Mouse (Mus musculus) myocyte (in vitro differentiated cells): Measurements from ENCODE around the gene Clec4a4. TPM values are rescaled to one million over a fixed set of nuclear protein-coding genes. Genes with fewer than 3 reads are reported as not detected.

Experiments
- H3K27me3 ChIP-seq: one replicate; pipeline ENCODE4 v1.6.1; 2011; ENCODE audit not compliant: control insufficient read depth, insufficient read depth, insufficient read length
- H3K36me3 ChIP-seq: one replicate; pipeline ENCODE4 v1.6.1; 2011; ENCODE audit not compliant: control insufficient read depth, insufficient read depth
- H3K4me2 ChIP-seq: one replicate; pipeline ENCODE4 v1.6.1; 2011; ENCODE audit warnings: low read depth, control low read depth
- H3K4me3 ChIP-seq: one replicate; pipeline ENCODE4 v1.5.1; 2011; ENCODE audit warnings: mild to moderate bottlenecking, control low read depth, moderate library complexity
- H3K79me2 ChIP-seq: one replicate; pipeline ENCODE4 v1.6.1; 2011; ENCODE audit not compliant: control insufficient read depth, insufficient read depth
- H3ac ChIP-seq: one replicate; pipeline ENCODE4 v1.6.1; 2011; ENCODE audit not compliant: control insufficient read depth, insufficient read length
- CEBPB ChIP-seq: IDR thresholded peaks from 2 replicates; pipeline ENCODE4 v1.6.1; 2011; ENCODE audit warnings: mild to moderate bottlenecking, moderate library complexity; ENCODE audit not compliant: poor library complexity, insufficient read depth, severe bottlenecking
- E2F4 ChIP-seq: IDR thresholded peaks from one replicate; pipeline ENCODE4 v1.6.1; 2011; ENCODE audit warnings: mild to moderate bottlenecking, control low read depth, moderate library complexity; ENCODE audit not compliant: insufficient read depth
- MAX ChIP-seq: IDR thresholded peaks from one replicate; pipeline ENCODE4 v1.6.1; 2011; ENCODE audit warnings: low read depth, mild to moderate bottlenecking, control low read depth
- POLR2AphosphoS2 ChIP-seq: IDR thresholded peaks from one replicate; pipeline ENCODE4 v1.6.1; 2011; ENCODE audit warnings: low read depth, control low read depth; ENCODE audit not compliant: insufficient read length
- TCF12 ChIP-seq: IDR thresholded peaks from one replicate; pipeline ENCODE4 v1.6.1; 2011; ENCODE audit warnings: mild to moderate bottlenecking, control low read depth; ENCODE audit not compliant: poor library complexity, insufficient read depth, severe bottlenecking
- USF1 ChIP-seq: IDR thresholded peaks from one replicate; pipeline ENCODE4 v1.6.1; 2011; ENCODE audit warnings: low read depth, mild to moderate bottlenecking, control low read depth, moderate library complexity
- polyA plus RNA-seq: library from polyadenylated mRNA; unstranded; fragments of >200 nt; fragmentation: generic; extraction: Trizol; gene quantifications from one replicate; pipeline ENCODE4 v1.2.1, GENCODE M21; 2012; ENCODE audit warnings: missing spikeins

Clec4a4 gene
- polyA plus RNA-seq, 1 experiment = not detected

GRCm38 (mm10) chr6:123005591-123005990, 15.4 kb downstream of the Clec4a4 start:
- Histone ChIP-seq H3K4me2 (no peak overlapping the region), H3K36me3 (no peaks in the 10 kb centered on the region), H3ac (no peak overlapping the region), H3K4me3 (no peak overlapping the region), H3K27me3 (no peaks in the 10 kb centered on the region), H3K79me2 (no peaks in the 10 kb centered on the region)
- TF ChIP-seq E2F4 = no peak
- no peak for TF ChIP-seq USF1
- TF ChIP-seq MAX = no peak
- TF ChIP-seq POLR2AphosphoS2 = no peak

GRCm38 (mm10) chr6:123049742-123050372, 59.7 kb downstream of the Clec4a4 start, which contains the start of gene Clec4b1:
Clec4b1 (plus strand) TSS chr6:123049962.
- Histone ChIP-seq H3K36me3 (no peaks in the 10 kb centered on the region), H3K79me2 (no peaks in the 10 kb centered on the region), H3K4me2 (no peak within 1 kb of the TSS), H3K4me3 (no peak within 1 kb of the TSS), H3K27me3 (no peaks in the 10 kb centered on the region), H3ac (no peak within 1 kb of the TSS)
- TF ChIP-seq TCF12 = no peak
- no peak for TF ChIP-seq CEBPB
- TF ChIP-seq E2F4 = no peak

Other genes with a start within 250 kb of the Clec4a4 start
- 1.2 TPM for gene Slc2a3, start 188.7 kb upstream of the Clec4a4 start, polyA plus RNA-seq
- 9.7 TPM for gene Foxj2, start 170.5 kb upstream of the Clec4a4 start, polyA plus RNA-seq
- gene C3ar1, start 134.2 kb upstream of the Clec4a4 start, polyA plus RNA-seq = 0.19 TPM
- 21.9 TPM for gene Necap1, start 115.9 kb upstream of the Clec4a4 start, polyA plus RNA-seq
- not detected for gene Clec4a1, start 68.5 kb upstream of the Clec4a4 start, polyA plus RNA-seq
- gene Clec4a3, start 37.9 kb upstream of the Clec4a4 start, polyA plus RNA-seq = not detected
- not detected for gene Clec4b1, start 59.6 kb downstream of the Clec4a4 start, polyA plus RNA-seq
- gene Clec4a2, start 116.1 kb downstream of the Clec4a4 start, polyA plus RNA-seq = not detected
- not detected for gene Clec4b2, start 182.5 kb downstream of the Clec4a4 start, polyA plus RNA-seq
- not detected for gene Clec4n, start 239.5 kb downstream of the Clec4a4 start, polyA plus RNA-seq